Mouse (Mus musculus) hindbrain, embryonic 10.5 days (tissue): ENCODE results near the gene Cldn20. TPM values are rescaled to one million over a fixed set of nuclear protein-coding genes. Genes with fewer than 3 reads are reported as not detected.

Source experiments
- DNase-seq: peaks from one replicate; pipeline ENCODE4 v3.0.0-alpha.2; 2017; ENCODE audit warnings: low spot score
- H3K27ac ChIP-seq: fragments of 300-500 bp; sonication (generic); 2 replicates; pipeline ENCODE4 v1.5.1; 2016; ENCODE audit warnings: mild to moderate bottlenecking, moderate library complexity
- H3K27me3 ChIP-seq: fragments of 300-500 bp; sonication (generic); 2 replicates; pipeline ENCODE4 v1.6.1; 2016; ENCODE audit warnings: mild to moderate bottlenecking; ENCODE audit not compliant: poor library complexity, insufficient read depth, severe bottlenecking
- H3K36me3 ChIP-seq: fragments of 300-500 bp; sonication (generic); 2 replicates; pipeline ENCODE4 v1.6.1; 2016; ENCODE audit warnings: mild to moderate bottlenecking, moderate library complexity
- H3K4me1 ChIP-seq: fragments of 300-500 bp; sonication (generic); replicated peaks from 2 replicates; pipeline ENCODE4 v1.6.1; 2016; ENCODE audit warnings: mild to moderate bottlenecking
- H3K4me3 ChIP-seq: fragments of 300-500 bp; sonication (generic); 2 replicates; pipeline ENCODE4 v1.5.1; 2016; ENCODE audit warnings: mild to moderate bottlenecking, moderate library complexity
- H3K9me3 ChIP-seq: fragments of 300-500 bp; sonication (generic); 2 replicates; pipeline ENCODE4 v1.6.1; 2016; ENCODE audit warnings: mild to moderate bottlenecking, moderate library complexity
- WGBS: fragments of 180-500 bp; shearing (Covaris S2); methylation state at CpG from one replicate; pipeline ENCODE4 v1.1.7; 2016; 5-methylcytosine and 5-hydroxymethylcytosine counted together
- polyA plus RNA-seq: library from polyadenylated mRNA; unstranded; fragments of >200 nt; fragmentation: Nextera tagmentation; extraction: Ambion mirVana; gene quantifications from 2 replicates; pipeline ENCODE4 v1.2.1, GENCODE M21; 2016

The Cldn20 gene
- polyA plus RNA-seq, 1 experiment from 2014 or later: not detected

GRCm38 (mm10) chr17:3500076-3500475, 32.3 kb upstream of the Cldn20 start:
- no peaks in the 10 kb centered on the region for H3K9me3 ChIP-seq
- no peak for DNase-seq
- H3K27me3 ChIP-seq: no peaks in the 10 kb centered on the region
- no peaks in the 10 kb centered on the region for H3K36me3 ChIP-seq
- WGBS: 92% methylated on average over 6 of the region's 6 CpGs
- no peaks in the 10 kb centered on the region for H3K4me1 ChIP-seq
- no peak overlapping the region for H3K27ac ChIP-seq
- H3K4me3 ChIP-seq: no peak overlapping the region

- 84% methylated on average over 4 of the region's 4 CpGs for WGBS
- H3K27me3 ChIP-seq: no peaks in the 10 kb centered on the region
- H3K9me3 ChIP-seq: no peaks in the 10 kb centered on the region
- no peak overlapping the region for H3K4me3 ChIP-seq
- no peaks in the 10 kb centered on the region for H3K4me1 ChIP-seq
- no peak for DNase-seq
- no peak overlapping the region for H3K27ac ChIP-seq
- H3K36me3 ChIP-seq: no peaks in the 10 kb centered on the region
Observed at GRCm38 (mm10) chr17:3500936-3501335, 31.4 kb upstream of the Cldn20 start.

- Histone ChIP-seq H3K27me3 (no peaks in the 10 kb centered on the region), H3K4me1 (no peaks in the 10 kb centered on the region), H3K27ac (no peak overlapping the region), H3K4me3 (no peak overlapping the region), H3K36me3 (no peaks in the 10 kb centered on the region), H3K9me3 (no peaks in the 10 kb centered on the region)
- WGBS: 85% methylated on average over 1 of the region's 1 CpGs
- DNase-seq: no peak
Observed at GRCm38 (mm10) chr17:3505711-3506110, 26.6 kb upstream of the Cldn20 start.

GRCm38 (mm10) chr17:3506508-3506907, 25.8 kb upstream of the Cldn20 start:
- H3K27me3 ChIP-seq: no peaks in the 10 kb centered on the region
- WGBS: 93% methylated on average over 8 of the region's 8 CpGs
- H3K4me3 ChIP-seq: no peak overlapping the region
- no peaks in the 10 kb centered on the region for H3K4me1 ChIP-seq
- no peaks in the 10 kb centered on the region for H3K9me3 ChIP-seq
- no peaks in the 10 kb centered on the region for H3K36me3 ChIP-seq
- no peak for DNase-seq
- no peak overlapping the region for H3K27ac ChIP-seq

GRCm38 (mm10) chr17:3509841-3510240, 22.5 kb upstream of the Cldn20 start:
- Histone ChIP-seq H3K4me3 (no peak overlapping the region), H3K27ac (no peak overlapping the region), H3K4me1 (no peaks in the 10 kb centered on the region), H3K27me3 (no peaks in the 10 kb centered on the region), H3K9me3 (no peaks in the 10 kb centered on the region), H3K36me3 (0 out of 2 replicates have a peak, but pooled peaks cover 6% of the 10 kb centered on the region)
- WGBS: 8% methylated on average over 1 of the region's 1 CpGs
- DNase-seq: peak; percentile 56

- WGBS: 86% methylated on average over 5 of the region's 5 CpGs
- no peak overlapping the region for H3K4me3 ChIP-seq
- no peaks in the 10 kb centered on the region for H3K27me3 ChIP-seq
- H3K27ac ChIP-seq: no peak overlapping the region
- peaks cover 12% of the 10 kb centered on the region for H3K4me1 ChIP-seq
- H3K36me3 ChIP-seq: peaks cover 15% of the 10 kb centered on the region; the same call in 1 of the 2 replicates
- no peaks in the 10 kb centered on the region for H3K9me3 ChIP-seq
- DNase-seq: no peak
Observed at GRCm38 (mm10) chr17:3514316-3514715, 18.0 kb upstream of the Cldn20 start.

- peaks cover 12% of the 10 kb centered on the region for H3K4me1 ChIP-seq
Observed at GRCm38 (mm10) chr17:3515851-3516250, 16.5 kb upstream of the Cldn20 start.

GRCm38 (mm10) chr17:3516406-3516805, 15.9 kb upstream of the Cldn20 start:
- H3K27ac ChIP-seq: no peak overlapping the region
- H3K4me1 ChIP-seq: peaks cover 12% of the 10 kb centered on the region
- H3K27me3 ChIP-seq: no peaks in the 10 kb centered on the region
- WGBS: 31% methylated on average over 9 of the region's 9 CpGs
- H3K9me3 ChIP-seq: no peaks in the 10 kb centered on the region
- H3K36me3 ChIP-seq: peaks cover 21% of the 10 kb centered on the region; the same call in 1 of the 2 replicates
- H3K4me3 ChIP-seq: no peak overlapping the region
- no peak for DNase-seq

More at GRCm38 (mm10) chr17:3515851-3516250, 16.5 kb upstream of the Cldn20 start:
- 90% methylated on average over 8 of the region's 8 CpGs for WGBS
- no peak for DNase-seq
- Histone ChIP-seq H3K9me3 (no peaks in the 10 kb centered on the region), H3K4me3 (no peak overlapping the region), H3K27me3 (no peaks in the 10 kb centered on the region), H3K27ac (no peak overlapping the region), H3K36me3 (peaks cover 18% of the 10 kb centered on the region; the same call in 1 of the 2 replicates)

- H3K36me3 ChIP-seq: peaks cover 14% of the 10 kb centered on the region; the same call in 1 of the 2 replicates
- no peak overlapping the region for H3K27ac ChIP-seq
- H3K9me3 ChIP-seq: no peaks in the 10 kb centered on the region
- DNase-seq: no peak
- H3K4me3 ChIP-seq: no peak overlapping the region
- WGBS: 90% methylated on average over 5 of the region's 5 CpGs
- H3K4me1 ChIP-seq: peaks cover 12% of the 10 kb centered on the region
- H3K27me3 ChIP-seq: no peaks in the 10 kb centered on the region
Observed at GRCm38 (mm10) chr17:3520344-3520743, 12.0 kb upstream of the Cldn20 start.

- Histone ChIP-seq H3K27me3 (no peaks in the 10 kb centered on the region), H3K4me1 (no peaks in the 10 kb centered on the region), H3K27ac (no peak overlapping the region), H3K9me3 (no peaks in the 10 kb centered on the region), H3K36me3 (peaks cover 9% of the 10 kb centered on the region; the same call in 1 of the 2 replicates), H3K4me3 (no peak overlapping the region)
- DNase-seq: no peak
- 90% methylated on average over 6 of the region's 6 CpGs for WGBS
Observed at GRCm38 (mm10) chr17:3527841-3528471, 4.4 kb upstream of the Cldn20 start.

GRCm38 (mm10) chr17:3529523-3529922, 2.8 kb upstream of the Cldn20 start:
- H3K4me3 ChIP-seq: no peak overlapping the region
- no peaks in the 10 kb centered on the region for H3K9me3 ChIP-seq
- H3K27ac ChIP-seq: no peak overlapping the region
- 77% methylated on average over 3 of the region's 3 CpGs for WGBS
- peaks cover 9% of the 10 kb centered on the region; the same call in 1 of the 2 replicates for H3K36me3 ChIP-seq
- no peaks in the 10 kb centered on the region for H3K4me1 ChIP-seq
- no peaks in the 10 kb centered on the region for H3K27me3 ChIP-seq
- DNase-seq: no peak

- WGBS: 76% methylated on average over 7 of the region's 7 CpGs
- Histone ChIP-seq H3K4me1 (no peaks in the 10 kb centered on the region), H3K4me3 (no peak overlapping the region), H3K27ac (no peak overlapping the region), H3K27me3 (no peaks in the 10 kb centered on the region), H3K9me3 (no peaks in the 10 kb centered on the region), H3K36me3 (peaks cover 9% of the 10 kb centered on the region; the same call in 1 of the 2 replicates)
- DNase-seq: no peak
Observed at GRCm38 (mm10) chr17:3530549-3530948, 1.8 kb upstream of the Cldn20 start.

GRCm38 (mm10) chr17:3531641-3532040, 713 bp upstream of the Cldn20 start:
- no peaks in the 10 kb centered on the region for H3K4me1 ChIP-seq
- DNase-seq: no peak
- no peak overlapping the region for H3K4me3 ChIP-seq
- WGBS: 87% methylated on average over 1 of the region's 1 CpGs
- H3K36me3 ChIP-seq: peaks cover 9% of the 10 kb centered on the region; the same call in 1 of the 2 replicates
- no peak overlapping the region for H3K27ac ChIP-seq
- H3K27me3 ChIP-seq: no peaks in the 10 kb centered on the region
- no peaks in the 10 kb centered on the region for H3K9me3 ChIP-seq
